Mouse (Mus musculus) heart, postnatal 36 days (tissue): ENCODE data around the gene Mylk. TPM values are rescaled to one million over a fixed set of nuclear protein-coding genes. Genes with fewer than 3 reads are reported as not detected.
A peak's percentile ranks its signal among the peaks of the same experiment; 100 is the strongest.

Source experiments
- DNase-seq, 2 experiments: peaks; one replicate each; pipeline ENCODE4 v3.0.0; 2021 to 2022
- intact Hi-C: fragments of 180-260 bp; cut with DNase I; formaldehyde crosslinking; loops from one replicate; pipeline ENCODE4 v1.15.1; 2025
- total RNA-seq, 2 experiments: library from RNA; stranded (reverse); gene quantifications; 2 replicates each; pipeline ENCODE4 v1.2.3; 2021

The Mylk gene
- total RNA-seq, 2 experiments from 2014 or later, result 25.6 to 32.4 TPM

GRCm38 (mm10) chr16:34839004-34839703, 94.1 kb downstream of the Mylk start:
- no peak for DNase-seq
- intact Hi-C loops, result no loop called here

GRCm38 (mm10) chr16:34839704-34840331, 94.8 kb downstream of the Mylk start:
- DNase-seq, result peak in 1 of 2 experiments; percentile 7
- intact Hi-C loops, result no loop called here

- intact Hi-C loops, result no loop called here
- no peak for DNase-seq
Measured at GRCm38 (mm10) chr16:34844783-34845182, 99.8 kb downstream of the Mylk start.

GRCm38 (mm10) chr16:34847638-34848037, 102.6 kb downstream of the Mylk start:
- DNase-seq, result no peak
- intact Hi-C loops, result no loop called here

- no peak for DNase-seq
- intact Hi-C loops, result no loop called here
Measured at GRCm38 (mm10) chr16:34854066-34854465, 109.1 kb downstream of the Mylk start.

GRCm38 (mm10) chr16:34855136-34855535, 110.1 kb downstream of the Mylk start:
- intact Hi-C loops, result no loop called here
- DNase-seq, result no peak

- intact Hi-C loops, result no loop called here
Measured at GRCm38 (mm10) chr16:34855751-34856150, 110.7 kb downstream of the Mylk start.

GRCm38 (mm10) chr16:34857631-34858030, 112.6 kb downstream of the Mylk start:
- no peak for DNase-seq
- intact Hi-C loops, result no loop called here

More at GRCm38 (mm10) chr16:34855751-34856150, 110.7 kb downstream of the Mylk start:
- no peak for DNase-seq

- no peak for DNase-seq
- intact Hi-C loops, result no loop called here
Measured at GRCm38 (mm10) chr16:34860761-34861160, 115.8 kb downstream of the Mylk start.

GRCm38 (mm10) chr16:34861744-34862365, 116.8 kb downstream of the Mylk start:
- intact Hi-C loops, result no loop called here
- no peak for DNase-seq

- no peak for DNase-seq
- intact Hi-C loops, result no loop called here
Measured at GRCm38 (mm10) chr16:34865373-34865772, 120.4 kb downstream of the Mylk start.

GRCm38 (mm10) chr16:34867217-34867616, 122.2 kb downstream of the Mylk start:
- no peak for DNase-seq
- intact Hi-C loops, result no loop called here

- DNase-seq, result no peak
- intact Hi-C loops, result no loop called here
Measured at GRCm38 (mm10) chr16:34880031-34880778, 135.2 kb downstream of the Mylk start.

GRCm38 (mm10) chr16:34880815-34881214, 135.8 kb downstream of the Mylk start:
- intact Hi-C loops, result no loop called here
- no peak for DNase-seq

GRCm38 (mm10) chr16:34887037-34887436, 142.0 kb downstream of the Mylk start:
- no peak for DNase-seq
- intact Hi-C loops, result no loop called here

GRCm38 (mm10) chr16:34894016-34894415, 149.0 kb downstream of the Mylk start:
- no peak for DNase-seq
- intact Hi-C loops, result no loop called here

GRCm38 (mm10) chr16:34895916-34896315, 150.9 kb downstream of the Mylk start:
- intact Hi-C loops, result no loop called here
- DNase-seq, result no peak

GRCm38 (mm10) chr16:34896996-34897395, 152.0 kb downstream of the Mylk start:
- no peak for DNase-seq
- intact Hi-C loops, result no loop called here

- DNase-seq, result no peak
- intact Hi-C loops, result no loop called here
Measured at GRCm38 (mm10) chr16:34898057-34898789, 153.2 kb downstream of the Mylk start.

GRCm38 (mm10) chr16:34899071-34899808, 154.2 kb downstream of the Mylk start:
- no peak for DNase-seq
- intact Hi-C loops, result no loop called here
